Mouse (Mus musculus): Measurements from ENCODE around the gene Wdr61. TPM values are rescaled to one million over a fixed set of nuclear protein-coding genes. Genes with fewer than 3 reads are reported as not detected.

The Wdr61 gene
- total RNA-seq, 2 experiments from 2014 or later, result 29.7 to 31.9 TPM

- no peak for DNase-seq (ENCODE audit: low spot score)
- intact Hi-C loops (cut with DNase I), result no loop called here
These were observed 46.8 kb downstream of the Wdr61 start for GRCm38 (mm10) chr9:54687246-54688236.

- no peak for DNase-seq (ENCODE audit: low spot score)
- intact Hi-C loops (cut with DNase I), result no loop called here
These were observed 50.3 kb downstream of the Wdr61 start for GRCm38 (mm10) chr9:54683814-54684605.

- intact Hi-C loops (cut with DNase I), result no loop called here
- DNase-seq (ENCODE audit: low spot score), result no peak
These were observed 51.5 kb downstream of the Wdr61 start for GRCm38 (mm10) chr9:54682846-54683245.

GRCm38 (mm10) chr9:54676531-54676986 lies 57.8 kb downstream of the Wdr61 start:
- intact Hi-C loops (cut with DNase I), result loop anchor here (1.0 to 2.0 kb wide), 2 partner anchors 62 to 238 kb away; no protein-coding TSS in a partner anchor

GRCm38 (mm10) chr9:54673887-54674286 lies 60.4 kb downstream of the Wdr61 start:
- no peak for DNase-seq (ENCODE audit: low spot score)
- intact Hi-C loops (cut with DNase I), result no loop called here

More at GRCm38 (mm10) chr9:54676531-54676986, 57.8 kb downstream of the Wdr61 start:
- peak; percentile 17 for DNase-seq (ENCODE audit: low spot score)

GRCm38 (mm10) chr9:54671962-54672361 lies 62.4 kb downstream of the Wdr61 start:
- intact Hi-C loops (cut with DNase I), result no loop called here
- DNase-seq (ENCODE audit: low spot score), result no peak

GRCm38 (mm10) chr9:54668455-54668854 lies 65.9 kb downstream of the Wdr61 start:
- no peak for DNase-seq (ENCODE audit: low spot score)
- intact Hi-C loops (cut with DNase I), result no loop called here

- no peak for DNase-seq (ENCODE audit: low spot score)
- intact Hi-C loops (cut with DNase I), result no loop called here
These were observed 68.2 kb downstream of the Wdr61 start for GRCm38 (mm10) chr9:54666116-54666515.

Small RNA genes within 50 kb of the gene (microRNA-seq; reads per million reads assigned to microRNA genes)
- gene Mir5710, result 1.7 reads per million

Other genes with a start within 250 kb of the Wdr61 start
- gene Dmxl2, start 232.9 kb downstream of the Wdr61 start, total RNA-seq (2021), result 10 to 100 TPM; 18.5 to 20.0 TPM
- gene Sh2d7, start 195.5 kb downstream of the Wdr61 start, total RNA-seq (2021), result not detected
- gene Cib2, start 174.3 kb downstream of the Wdr61 start, total RNA-seq (2021), result 1 to 10 TPM; 1.4 to 1.8 TPM
- gene Idh3a, start 148.2 kb downstream of the Wdr61 start, total RNA-seq (2021), result 100 to 1,000 TPM; 627 to 667 TPM
- under 1 TPM; 0.10 to 0.28 TPM for gene Acsbg1, start 72.6 kb downstream of the Wdr61 start, total RNA-seq (2021)
- gene Dnaja4, start 35.6 kb downstream of the Wdr61 start, total RNA-seq (2021), result 10 to 100 TPM; 69.1 to 78.4 TPM
- gene Crabp1, start 30.2 kb upstream of the Wdr61 start, total RNA-seq (2021), result not detected
- 10 to 100 TPM; 30.2 to 33.1 TPM for gene Ireb2, start 129.3 kb upstream of the Wdr61 start, total RNA-seq (2021)
- 1 to 10 TPM; 1.0 to 1.3 TPM for gene Hykk, start 182.8 kb upstream of the Wdr61 start, total RNA-seq (2021)
- 100 to 1,000 TPM; 127 TPM for gene Psma4, start 216.3 kb upstream of the Wdr61 start, total RNA-seq (2021)
- not detected for gene AY074887, start 216.5 kb upstream of the Wdr61 start, total RNA-seq (2021)
- not detected for gene Chrna5, start 246.4 kb upstream of the Wdr61 start, total RNA-seq (2021)